11 mouse cellular contexts compared by ENCODE assay signal in the genomic region with DNA sequence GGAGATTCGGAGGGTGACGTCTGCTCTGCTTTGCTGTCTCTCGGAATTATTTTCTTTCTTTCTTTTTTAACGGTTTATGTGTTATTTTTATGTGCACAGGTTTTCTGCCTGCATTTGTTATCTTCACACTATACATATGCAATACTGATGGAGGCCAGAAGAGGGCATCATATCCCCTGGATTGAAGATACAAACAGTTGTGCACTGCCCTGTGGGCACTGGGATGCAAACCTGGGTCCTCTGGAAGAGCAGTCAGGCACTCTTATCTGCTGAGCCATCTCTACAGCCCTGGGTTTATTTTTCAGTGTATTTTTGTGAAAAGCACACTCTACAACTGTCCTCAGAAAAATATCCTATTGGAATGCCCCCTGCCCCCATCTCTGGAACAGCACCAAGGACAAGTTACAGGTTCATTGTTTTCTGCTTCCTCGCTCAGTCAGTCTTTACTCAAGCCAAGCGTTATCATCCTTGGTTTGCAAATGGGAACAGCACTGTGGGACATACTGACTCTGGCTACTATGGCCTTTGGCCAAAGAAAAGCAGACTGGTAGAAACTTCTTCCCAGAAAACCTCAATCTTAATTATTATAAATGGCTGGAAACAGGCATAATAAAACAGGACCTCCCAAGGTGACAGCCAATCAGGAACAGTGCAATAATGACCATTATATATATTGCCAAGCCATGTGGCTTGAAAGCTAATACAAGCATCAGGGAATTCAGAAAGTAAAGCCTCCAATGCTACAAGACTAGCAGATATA.
DNase-seq lines count a peak whose midpoint lies in the region; ATAC-seq and TF ChIP-seq lines count a peak whose summit lies in the region.
"Had no signal": no experiment of that assay in that cellular context is flagged by ENCODE, and none has a peak within 500 bp of the region (broad histone marks: within the 10 kb centered on the region; RNA-seq: fewer than 3 reads in every experiment).

No protein-coding gene starts in this region.

- in situ Hi-C loops in CH12.LX (cut with MboI; ENCODE audit: low pct_ligation_motif_present, low pct_unique_long_range_greater_than_20kb, low sequenced_read_pairs), result no loop called here

- ATAC-seq in cerebellum, adult (ENCODE audit: insufficient number of reproducible peaks, low FRiP score, low TSS enrichment), result no peak
- ATAC-seq: midbrain, embryonic 13.5 days had no signal

- no peak overlapping the region for H3K9ac ChIP-seq in CH12.LX (ENCODE audit: insufficient read depth, low read depth)
- H3K9ac ChIP-seq: midbrain, embryonic 13.5 days had no signal

- intact Hi-C loops in left cerebral cortex, adult 2 months (cut with DNase I), result no loop called here

- no peak for TF ChIP-seq POLR2A in CH12.LX (IDR thresholded peaks at IDR 0.05; ENCODE audit: low read depth, low read length)

- TF ChIP-seq EP300 in CH12.LX (IDR thresholded peaks at IDR 0.05; ENCODE audit: low read length), result no peak

- DNase-seq in left cerebral cortex, adult 2 months (ENCODE audit: extremely low spot score in 1 of 2, low spot score in 2 of 2), result no peak
- no peak for DNase-seq in left cerebral cortex, adult 8-10 months (ENCODE audit: low spot score in 2 of 2)
- DNase-seq in CH12.LX (ENCODE audit: extremely low read depth) (no peak), R1 (ENCODE audit: low read depth, low spot score) (peak; percentile 50)
- peak; percentile 43 for DNase-seq in kidney, postnatal 4 days
- no peak for DNase-seq in adrenal gland, adult 2 months
- DNase-seq: layer of hippocampus, postnatal 36 days; thymus, postnatal 36 days had no signal

- no peaks in the 10 kb centered on the region for H3K79me2 ChIP-seq in CH12.LX (replicated peaks; ENCODE audit: control insufficient read depth, extremely low read depth, insufficient read depth, poor library complexity, severe bottlenecking)

- no peaks in the 10 kb centered on the region for H3K9me3 ChIP-seq in CH12.LX (replicated peaks; ENCODE audit: low read length)
- H3K9me3 ChIP-seq: embryonic facial prominence, embryonic 10.5 days; midbrain, embryonic 13.5 days had no signal

- dilution Hi-C loops in CH12.LX (cut with MboI; ENCODE audit: extremely low pct_ligation_motif_present, extremely low pct_unique_long_range_greater_than_20kb, low sequenced_read_pairs), result no loop called here

- TF ChIP-seq CTCF in left cerebral cortex, adult 2 months (IDR thresholded peaks at IDR 0.05), result peak; percentile 35
- TF ChIP-seq CTCF in CH12.LX (conservative IDR thresholded peaks at IDR 0.05 in 1 of 2, IDR thresholded peaks at IDR 0.05 in 1 of 2; ENCODE audit: low read depth in 2 of 2, low read length in 2 of 2), result peak in 1 of 2 experiments; percentile 35; a peak in 2 of 4 replicates

- H3K4me3 ChIP-seq in left cerebral cortex, adult 2 months, result no peak overlapping the region
- no peak overlapping the region for H3K4me3 ChIP-seq in CH12.LX (replicated peaks in 1 of 3; ENCODE audit: low read depth in 2 of 3, low read length in 2 of 3, poor library complexity in 1 of 3)
- H3K4me3 ChIP-seq: embryonic facial prominence, embryonic 10.5 days; midbrain, embryonic 13.5 days had no signal

- H3K36me3 ChIP-seq in CH12.LX (replicated peaks in 1 of 2; ENCODE audit: control insufficient read depth in 1 of 2, insufficient read depth in 1 of 2, low read length in 1 of 2), result peaks cover 0 to 17% of the 10 kb centered on the region in 2 experiments
- H3K36me3 ChIP-seq: embryonic facial prominence, embryonic 10.5 days; midbrain, embryonic 13.5 days had no signal

- no peak overlapping the region for H3K27ac ChIP-seq in left cerebral cortex, adult 2 months
- no peak overlapping the region for H3K27ac ChIP-seq in CH12.LX (ENCODE audit: insufficient read depth, low read depth)
- H3K27ac ChIP-seq: embryonic facial prominence, embryonic 10.5 days; midbrain, embryonic 13.5 days had no signal

- no peaks in the 10 kb centered on the region for H3K27me3 ChIP-seq in CH12.LX (replicated peaks)
- H3K27me3 ChIP-seq: midbrain, embryonic 13.5 days had no signal

- H3K4me1 ChIP-seq in CH12.LX (ENCODE audit: control insufficient read depth in 1 of 2, insufficient read depth in 2 of 2), result no peaks in the 10 kb centered on the region
- H3K4me1 ChIP-seq: midbrain, embryonic 13.5 days had no signal

- TF ChIP-seq RAD21 in CH12.LX (IDR thresholded peaks at IDR 0.05; ENCODE audit: low read depth, low read length), result peak; percentile 24

- H3K4me2 ChIP-seq in CH12.LX (ENCODE audit: insufficient read depth, low read depth, poor library complexity, severe bottlenecking), result no peak overlapping the region
- H3K4me2 ChIP-seq: midbrain, embryonic 13.5 days had no signal

TF ChIP-seq in CH12.LX, 34 proteins besides CTCF, POLR2A, EP300 and RAD21:
- TF ChIP-seq KAT2A (IDR thresholded peaks at IDR 0.05; ENCODE audit: insufficient replicate concordance, low read length) (no peak), GABPA (IDR thresholded peaks at IDR 0.05; ENCODE audit: insufficient replicate concordance, low read depth, low read length) (no peak), MAZ (IDR thresholded peaks at IDR 0.05; ENCODE audit: low read depth, low read length) (no peak), TCF12 (IDR thresholded peaks at IDR 0.05; ENCODE audit: low read depth, low read length) (no peak), MYC (IDR thresholded peaks at IDR 0.05; ENCODE audit: low read depth, low read length) (no peak), ZMIZ1 (IDR thresholded peaks at IDR 0.05; ENCODE audit: low read depth, low read length) (no peak)

Comparison
In these comparisons a context has a peak if more than half of its experiments do, and no peak if none do; other contexts are left out.
1. DNase-seq: peak in R1 (single experiment) and kidney, postnatal 4 days (2 of 2); none in left cerebral cortex, adult 2 months (0 of 2), left cerebral cortex, adult 8-10 months (0 of 2), CH12.LX (single experiment) and adrenal gland, adult 2 months (single experiment).